Mouse (Mus musculus) CH12.LX (cell line): Measurements from ENCODE around the gene Lhpp.

ENCODE experiments used
- CHD1 ChIP-seq: IDR thresholded peaks from 2 replicates; pipeline ENCODE4 v1.6.1; 2012; ENCODE audit warnings: low read depth, low read length, improper control_type of control experiment, inconsistent platforms
- CTCF ChIP-seq, 2 experiments: IDR thresholded peaks in 1 of 2; conservative IDR thresholded peaks in 1 of 2; 2 replicates each; pipeline ENCODE4 v1.5.1; 2011 to 2012; ENCODE audit warnings: low read depth in 2 of 2, low read length in 2 of 2, improper control_type of control experiment in 1 of 2, inconsistent platforms in 1 of 2, mild to moderate bottlenecking in 1 of 2, moderate library complexity in 1 of 2
- E2F4 ChIP-seq: IDR thresholded peaks from 2 replicates; pipeline ENCODE4 v1.6.1; 2011; ENCODE audit warnings: low read depth, low read length, improper control_type of control experiment; ENCODE audit not compliant: insufficient replicate concordance
- EP300 ChIP-seq: IDR thresholded peaks from 2 replicates; pipeline ENCODE4 v1.6.1; 2011; ENCODE audit warnings: low read length, improper control_type of control experiment
- ETS1 ChIP-seq: conservative IDR thresholded peaks from 2 replicates; pipeline ENCODE4 v1.6.1; 2012; ENCODE audit warnings: low read depth, mild to moderate bottlenecking, inconsistent platforms, low read length, improper control_type of control experiment, moderate library complexity
- MAX ChIP-seq: IDR thresholded peaks from 2 replicates; pipeline ENCODE4 v1.6.1; 2011; ENCODE audit warnings: low read length, improper control_type of control experiment
- MAZ ChIP-seq: IDR thresholded peaks from 2 replicates; pipeline ENCODE4 v1.6.1; 2012; ENCODE audit warnings: low read depth, mild to moderate bottlenecking, inconsistent platforms, low read length, improper control_type of control experiment, moderate library complexity
- MEF2A ChIP-seq: IDR thresholded peaks from 2 replicates; pipeline ENCODE4 v1.6.1; 2014; ENCODE audit warnings: low read depth, mild to moderate bottlenecking, inconsistent platforms, low read length, improper control_type of control experiment, borderline replicate concordance
- MXI1 ChIP-seq: IDR thresholded peaks from 2 replicates; pipeline ENCODE4 v1.6.1; 2011; ENCODE audit warnings: mild to moderate bottlenecking, low read depth, low read length, improper control_type of control experiment
- NRF1 ChIP-seq: IDR thresholded peaks from 2 replicates; pipeline ENCODE4 v1.6.1; 2014; ENCODE audit warnings: low read depth, mild to moderate bottlenecking, inconsistent platforms, low read length, improper control_type of control experiment, moderate library complexity
- POLR2A ChIP-seq: IDR thresholded peaks from 2 replicates; pipeline ENCODE4 v1.6.1; 2011; ENCODE audit warnings: low read depth, mild to moderate bottlenecking, improper control_type of control experiment, low read length
- RAD21 ChIP-seq: IDR thresholded peaks from 2 replicates; pipeline ENCODE4 v1.6.1; 2011; ENCODE audit warnings: low read depth, mild to moderate bottlenecking, low read length, improper control_type of control experiment, moderate library complexity
- USF1 ChIP-seq: IDR thresholded peaks from 2 replicates; pipeline ENCODE4 v1.6.1; 2014; ENCODE audit warnings: low read depth, mild to moderate bottlenecking, inconsistent platforms, low read length, improper control_type of control experiment
- ZNF384 ChIP-seq: IDR thresholded peaks from 2 replicates; pipeline ENCODE4 v1.6.1; 2012; ENCODE audit warnings: low read depth, low read length, improper control_type of control experiment, inconsistent platforms

- peak; percentile 45 to 95; a peak in 2 of 4 replicates for TF ChIP-seq CTCF (conservative IDR thresholded peaks at IDR 0.05 in 1 of 2, IDR thresholded peaks at IDR 0.05 in 1 of 2; ENCODE audit: low read depth in 2 of 2, low read length in 2 of 2)
- peak; percentile 81 for TF ChIP-seq RAD21
- TF ChIP-seq E2F4, result no peak
- no peak for TF ChIP-seq ZNF384
- TF ChIP-seq NRF1, result 0 out of 2 replicates have a peak, but pooled peaks have one; percentile 18
- no peak for TF ChIP-seq EP300
- no peak for TF ChIP-seq USF1
- no peak for TF ChIP-seq CHD1
- peak; percentile 77 for TF ChIP-seq MAZ
- no peak; the same call in 1 of the 2 replicates for TF ChIP-seq POLR2A
- peak; percentile 53 for TF ChIP-seq ETS1
- TF ChIP-seq MAX, result 0 out of 2 replicates have a peak, but pooled peaks have one; percentile 53
- peak; percentile 76; the same call in 1 of the 2 replicates for TF ChIP-seq MEF2A
- TF ChIP-seq MXI1, result peak; percentile 47; the same call in 1 of the 2 replicates
Observed at GRCm38 (mm10) chr7:132735145-132735544, 124.7 kb downstream of the Lhpp start.
